Mouse (Mus musculus) spleen, postnatal 4 days (tissue): ENCODE results near the gene Cdkn2aip.
A peak's percentile ranks its signal among the peaks of the same experiment; 100 is the strongest.

Experiments used
- DNase-seq, 2 experiments: peaks; one replicate each; pipeline ENCODE4 v3.0.0; 2022; ENCODE audit warnings: low spot score in 2 of 2

Gene Cdkn2aip

DNA sequence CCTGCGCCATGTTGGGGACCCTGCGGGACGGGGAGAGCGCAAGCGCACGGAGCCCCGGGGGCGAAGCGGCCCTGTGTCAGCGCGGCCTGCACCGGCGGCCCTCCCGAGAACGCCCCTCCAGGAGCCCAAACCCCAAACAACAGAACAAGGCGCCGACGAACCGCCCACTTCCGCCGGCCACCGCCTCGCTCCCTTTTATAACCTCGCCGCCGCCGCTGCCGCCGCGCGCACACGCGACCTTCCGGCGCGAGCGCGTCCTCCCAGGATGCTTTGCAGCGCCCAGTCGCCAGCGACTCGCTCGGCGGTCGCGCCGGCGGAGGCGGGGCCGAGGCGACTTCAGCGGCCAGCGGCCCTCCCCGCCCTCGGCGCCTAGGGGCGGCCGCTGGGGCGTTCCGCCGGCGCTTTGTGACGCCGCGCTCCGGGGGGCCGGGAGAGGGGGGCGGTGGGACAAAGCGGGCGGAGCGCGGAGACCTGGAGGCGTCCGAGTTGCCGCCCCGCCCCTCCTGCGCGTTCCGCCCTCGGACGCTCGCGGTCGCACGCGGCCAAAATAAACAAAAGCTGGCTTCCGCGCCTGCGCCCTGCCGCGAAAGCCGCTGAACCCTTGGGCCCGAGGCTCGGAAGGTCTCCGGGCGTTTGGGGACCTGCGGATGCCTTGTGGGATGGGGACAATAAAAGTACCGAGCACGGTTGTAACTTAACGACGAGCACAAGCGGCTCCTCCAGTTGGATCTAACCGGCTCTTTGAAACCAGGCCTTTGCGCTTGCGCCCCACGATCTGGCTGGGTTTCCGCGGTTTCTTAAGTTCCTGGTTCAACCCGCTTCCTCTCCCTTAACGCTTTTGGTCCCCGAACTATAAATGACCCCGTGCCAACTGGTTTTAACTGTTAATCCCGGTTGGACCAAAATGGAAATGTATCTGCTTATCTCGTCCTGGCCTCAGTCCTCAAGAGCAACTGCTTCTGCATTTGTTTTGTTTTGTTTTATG is at the start of gene Cdkn2aip:
Cdkn2aip (minus strand) TSS at position 172 of the 985 bp plus-strand sequence.
- peak; percentile 93 to 96 for DNase-seq

DNA sequence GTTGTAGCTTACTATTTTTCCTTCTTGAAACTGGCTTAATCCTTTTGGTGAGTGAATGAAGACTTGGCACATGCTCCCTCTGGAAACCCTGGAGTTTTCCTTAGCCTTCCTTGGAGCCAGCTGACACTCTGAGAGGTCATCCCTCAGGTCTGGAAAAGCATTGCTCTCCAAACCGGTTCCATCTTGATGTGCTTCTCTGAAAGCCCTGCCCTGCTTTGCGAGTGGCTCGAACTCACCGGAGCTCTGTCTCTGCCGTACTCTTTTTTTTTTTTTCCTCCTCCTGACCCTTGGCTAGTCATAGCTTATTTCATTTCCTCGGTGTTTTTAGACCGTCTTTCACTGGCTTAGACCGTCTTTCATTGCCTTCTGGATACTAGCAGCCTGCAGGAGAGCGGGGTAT is 49.5 kb upstream of the Cdkn2aip start:
- no peak for DNase-seq

DNA sequence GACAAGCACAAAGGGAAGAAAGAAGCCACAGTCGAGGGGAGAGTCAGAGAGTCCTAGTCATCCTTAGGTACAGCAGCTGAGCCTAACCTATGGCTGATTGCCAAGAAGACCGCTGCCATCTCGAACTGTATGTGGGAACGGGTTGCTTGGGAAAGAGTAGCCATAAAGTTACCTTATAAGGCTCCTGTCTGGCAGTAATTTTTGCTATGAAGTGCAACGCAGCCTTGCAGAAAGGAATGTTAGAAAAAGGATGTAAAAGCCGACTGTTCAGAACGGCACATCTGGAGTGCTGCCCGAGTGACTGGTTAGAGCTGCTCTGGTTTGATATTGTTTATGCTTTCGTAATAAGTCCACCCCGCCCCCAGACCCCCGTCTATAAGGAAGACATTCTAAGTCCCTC is 47.0 kb upstream of the Cdkn2aip start:
- DNase-seq = no peak

DNA sequence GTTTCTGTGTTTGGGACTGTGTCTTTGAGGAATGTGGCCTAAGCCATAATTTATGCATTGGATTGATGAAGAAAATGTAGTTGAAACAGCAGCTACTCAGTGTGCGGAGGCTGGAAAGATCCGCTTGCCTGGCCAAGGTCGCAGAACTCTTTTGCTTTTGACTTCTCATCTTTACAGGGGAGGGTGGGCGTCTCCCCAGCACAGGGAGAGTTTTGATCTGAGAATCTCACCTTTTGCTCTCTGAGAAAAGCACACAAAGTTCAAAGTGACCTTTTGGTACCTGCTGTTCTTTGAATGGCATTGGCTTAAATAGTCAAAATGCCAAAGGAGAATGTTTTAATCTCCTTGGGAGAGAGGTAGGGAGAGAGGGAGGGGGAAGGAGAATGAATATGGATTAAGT is 46.5 kb upstream of the Cdkn2aip start:
- no peak for DNase-seq

DNA sequence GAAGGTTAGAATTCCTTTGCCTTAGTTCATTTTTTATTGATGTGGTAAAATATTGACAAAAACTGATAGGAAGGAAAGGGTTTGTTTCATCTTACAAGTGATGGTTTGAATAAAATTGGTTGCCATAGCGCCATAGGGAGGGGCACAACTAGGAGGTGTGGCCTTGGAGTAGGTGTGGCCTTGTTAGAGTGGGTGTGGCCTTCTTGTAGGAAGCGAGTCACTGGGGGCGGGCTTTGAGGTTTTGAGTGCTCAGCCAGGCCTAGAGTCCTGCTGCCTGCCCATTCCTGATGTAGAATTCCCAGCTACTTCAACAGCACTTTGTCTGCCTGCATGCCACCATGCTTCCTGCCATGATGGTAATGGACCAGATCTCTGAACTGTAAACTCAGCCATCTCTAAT is 39.4 kb upstream of the Cdkn2aip start:
- DNase-seq = no peak

DNA sequence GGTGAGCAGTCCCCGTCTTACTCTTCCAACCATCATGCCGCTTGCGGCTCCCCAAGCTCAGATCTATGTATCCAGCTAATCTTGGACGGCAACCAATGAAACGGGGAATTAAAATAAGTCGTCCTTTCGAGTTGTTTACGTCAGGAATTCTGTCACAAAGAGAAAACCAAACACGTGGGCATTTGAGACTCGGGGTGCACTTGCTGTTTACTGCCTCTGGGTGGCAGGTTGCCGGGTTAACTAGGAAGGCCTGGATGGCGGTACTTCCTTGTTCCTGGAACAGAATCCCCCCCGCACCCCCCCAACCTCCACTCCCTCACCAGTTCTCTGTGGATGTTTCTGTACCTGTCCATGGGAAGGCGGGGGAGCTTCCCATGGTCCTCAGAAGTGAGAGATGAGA is 36.4 kb upstream of the Cdkn2aip start:
- no peak for DNase-seq

DNA sequence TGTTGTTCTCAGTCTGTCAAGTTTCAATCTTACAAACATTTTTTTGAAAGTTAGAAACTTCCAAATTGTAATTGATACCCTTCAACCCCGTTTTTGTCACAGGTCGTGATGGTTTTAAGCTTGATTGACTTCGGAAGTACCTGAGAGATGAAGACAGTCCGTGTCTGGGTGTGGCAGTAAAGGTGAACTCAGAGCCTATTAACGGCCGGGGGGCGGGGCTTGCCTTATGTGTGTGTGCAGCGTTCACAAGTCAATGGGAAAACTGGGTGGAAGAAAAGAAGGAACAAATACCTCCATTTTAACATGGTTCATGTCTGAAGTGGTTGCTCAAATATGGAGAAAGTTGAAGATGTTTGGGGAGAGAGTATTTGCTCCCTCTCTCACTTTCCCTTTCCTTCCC is 35.8 kb upstream of the Cdkn2aip start:
- no peak for DNase-seq

DNA sequence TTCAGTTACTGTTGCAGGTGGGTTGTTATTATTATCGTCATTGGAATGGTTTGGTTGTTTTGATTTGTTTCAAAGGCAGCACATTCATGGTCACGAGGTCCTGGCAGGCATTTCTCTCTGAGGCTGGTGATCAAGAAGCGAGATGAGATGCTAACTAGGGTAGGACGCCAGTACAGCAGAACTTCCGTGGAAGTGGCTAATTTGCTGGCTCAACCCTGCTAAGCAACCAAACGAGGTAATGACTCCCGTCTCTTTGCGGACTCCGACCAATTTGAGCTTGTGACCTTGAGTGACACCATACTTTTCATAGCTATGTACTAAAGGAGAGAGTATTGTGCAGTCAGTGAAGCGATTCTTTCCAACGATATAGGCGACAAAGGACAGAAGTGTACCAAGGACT is 32.6 kb upstream of the Cdkn2aip start:
- no peak for DNase-seq

DNA sequence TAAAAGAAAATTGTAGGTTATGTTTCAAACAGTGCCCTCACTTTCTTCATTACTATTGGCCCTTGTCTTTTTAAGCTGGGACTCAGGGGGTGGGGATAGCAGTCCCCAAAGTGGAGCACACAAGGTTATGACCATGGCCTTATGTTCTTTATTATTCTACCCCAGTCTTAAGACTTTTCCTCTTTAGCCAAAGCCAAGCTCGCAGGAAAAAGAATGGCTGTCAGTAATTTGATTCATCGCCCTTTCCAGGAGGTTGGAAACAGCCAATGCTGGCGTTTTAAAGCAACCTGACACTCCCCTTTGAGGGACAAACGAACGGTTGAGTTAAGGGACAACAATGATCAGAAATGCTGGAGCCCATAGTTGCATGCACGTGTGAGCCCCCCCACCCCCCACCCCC is 32.1 kb upstream of the Cdkn2aip start:
- no peak for DNase-seq

DNA sequence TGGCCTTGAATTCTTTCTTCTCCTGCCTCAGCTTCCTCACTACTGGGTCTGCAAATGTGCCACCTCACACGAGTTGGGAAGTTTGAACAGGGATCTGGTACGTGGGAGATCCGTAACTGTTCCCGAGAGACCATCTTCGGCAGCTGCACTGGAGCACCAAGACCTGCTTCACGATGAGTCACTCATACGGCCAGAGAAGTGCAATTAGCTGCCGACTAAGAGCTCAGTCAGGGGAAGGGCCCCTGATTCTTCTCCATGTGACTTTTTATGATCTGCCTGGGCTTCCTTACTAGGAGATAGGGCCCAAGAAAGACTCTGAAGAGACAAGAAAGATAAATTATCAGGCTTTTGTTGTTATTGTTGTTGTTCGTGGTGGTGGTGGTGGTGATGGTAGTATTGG is 31.1 kb upstream of the Cdkn2aip start:
- DNase-seq = no peak

DNA sequence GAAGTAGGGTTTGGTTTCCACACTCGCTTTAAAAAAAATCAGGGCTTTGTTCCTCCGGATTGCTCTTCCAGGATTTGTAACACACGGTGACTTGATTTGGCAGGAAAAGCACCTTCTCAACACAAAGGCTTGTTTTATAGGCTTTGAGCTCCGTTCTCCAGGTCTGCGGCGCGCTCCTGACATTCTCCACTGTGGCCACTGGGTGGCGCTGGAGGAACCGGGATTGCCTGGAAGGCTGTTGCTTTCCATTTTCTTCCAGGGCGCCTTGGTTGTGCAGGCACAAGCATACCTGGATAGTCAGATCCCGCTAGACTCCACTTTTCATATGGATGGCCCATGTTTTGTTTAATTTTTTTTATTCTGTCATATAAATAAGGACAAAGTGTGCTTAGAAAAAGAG is 29.7 kb upstream of the Cdkn2aip start:
- DNase-seq = peak; percentile 46 to 82

DNA sequence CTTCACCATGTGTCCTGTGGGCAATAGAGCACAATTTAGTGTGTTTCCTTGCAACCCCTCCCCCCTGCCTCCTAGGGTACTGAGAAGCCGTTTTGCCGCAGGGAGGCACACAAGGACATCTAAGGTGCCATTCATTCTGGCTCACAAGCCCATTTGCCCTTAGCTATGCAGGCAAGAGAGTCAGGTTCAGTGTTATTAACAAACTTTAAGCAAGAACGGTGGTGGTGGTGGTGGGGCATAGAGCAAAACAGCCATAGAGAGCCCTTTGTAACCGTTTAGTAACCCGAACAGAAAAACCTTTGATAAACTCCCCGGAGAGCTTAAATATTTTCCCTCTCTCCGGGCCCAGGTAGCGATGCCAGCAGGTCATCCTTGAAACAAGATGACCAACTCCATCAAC is 29.3 kb upstream of the Cdkn2aip start:
- no peak for DNase-seq

DNA sequence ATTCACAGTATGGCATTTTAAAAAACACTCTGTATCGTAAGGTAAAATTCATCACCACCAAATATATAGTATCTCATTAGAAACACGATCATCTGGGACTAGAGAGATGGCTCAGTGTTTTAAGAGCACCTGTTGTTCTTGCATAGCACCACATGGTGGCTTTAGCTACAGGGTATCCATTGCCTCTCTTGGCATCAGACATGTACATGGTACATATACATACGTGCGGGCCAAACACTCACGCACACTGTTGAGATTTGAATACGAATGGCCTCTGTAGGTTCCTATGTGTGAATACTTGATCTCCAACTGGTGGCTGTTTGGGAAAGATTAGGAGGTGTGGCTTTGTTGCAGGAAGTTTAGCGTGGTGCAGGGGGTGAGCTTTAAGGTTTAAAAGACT is 28.6 kb upstream of the Cdkn2aip start:
- DNase-seq = no peak

DNA sequence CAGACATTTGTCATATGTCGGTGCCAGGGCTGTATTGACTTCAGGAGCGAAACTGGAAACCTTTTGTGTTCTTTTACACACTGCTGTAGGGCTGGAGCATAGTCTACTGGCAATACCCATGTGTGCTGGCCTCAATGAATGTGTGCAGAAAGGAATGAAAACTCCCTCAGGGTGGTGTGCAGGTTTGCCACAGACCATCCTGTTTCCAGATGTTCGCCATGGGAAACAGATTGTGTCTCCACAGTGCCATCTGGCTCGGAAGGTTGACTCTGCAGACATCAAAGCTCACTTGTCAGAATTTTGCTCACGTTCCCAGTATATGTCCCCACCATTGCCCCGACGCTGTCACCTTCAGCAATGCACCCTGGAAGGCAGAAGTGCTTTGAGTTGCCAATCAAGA is 23.4 kb upstream of the Cdkn2aip start:
- no peak for DNase-seq

DNA sequence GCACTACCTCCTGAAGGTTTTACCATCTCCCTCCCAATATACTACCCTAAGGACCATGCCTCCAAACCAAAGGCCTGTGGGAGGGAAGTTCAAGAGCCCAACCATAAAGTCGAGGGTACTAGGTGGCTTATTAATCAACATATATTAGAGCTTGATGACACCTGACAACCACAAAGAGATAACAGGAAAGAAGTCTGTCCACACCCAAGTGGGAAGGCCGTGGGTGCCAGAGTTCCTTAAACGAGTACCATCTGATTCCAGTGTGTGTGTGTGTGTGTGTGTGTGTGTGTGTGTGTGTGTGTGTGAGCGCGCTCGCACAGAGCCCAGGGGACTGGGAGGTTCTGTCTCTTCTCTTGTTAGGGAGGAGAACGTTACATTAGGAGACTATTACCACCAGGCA is 15.6 kb upstream of the Cdkn2aip start:
- DNase-seq = no peak

DNA sequence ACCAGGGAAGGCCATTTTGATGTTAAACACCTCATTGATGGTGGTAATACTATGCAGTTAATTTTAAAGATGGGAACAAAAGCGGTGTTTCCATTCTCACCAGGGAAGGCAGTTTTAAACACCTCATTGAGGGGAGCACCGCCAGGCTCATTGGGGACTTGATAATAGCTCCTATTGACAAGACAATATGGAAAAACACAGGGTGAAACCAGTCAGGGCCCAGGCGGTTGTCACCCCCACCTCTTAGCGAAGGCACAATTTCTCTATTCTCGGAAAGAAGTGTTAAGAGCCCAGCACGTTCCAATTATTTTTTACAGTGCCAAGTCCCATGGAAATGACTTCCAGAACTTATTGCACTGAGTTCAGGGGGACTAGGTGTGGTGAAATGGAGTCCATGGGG is 13.2 kb upstream of the Cdkn2aip start:
- DNase-seq = no peak

DNA sequence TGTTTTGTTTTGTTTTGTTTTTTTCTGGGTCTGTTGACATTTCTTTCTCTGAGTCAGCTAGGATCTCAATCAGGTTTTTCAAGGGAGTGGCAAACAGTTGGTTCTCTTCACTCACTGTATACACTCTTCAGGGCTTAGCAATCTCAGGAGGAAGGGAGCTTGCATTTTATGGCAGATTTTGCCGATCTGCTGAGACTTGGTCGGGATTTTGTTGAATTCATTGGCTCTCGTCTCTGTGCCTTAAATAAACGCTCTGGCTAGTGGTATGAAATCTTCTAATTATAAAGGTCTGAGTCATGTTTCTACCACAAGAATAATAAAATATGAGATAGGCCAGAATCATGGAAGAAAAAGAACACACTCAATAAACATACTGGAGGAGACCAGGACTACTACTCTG is 7.9 kb upstream of the Cdkn2aip start:
- no peak for DNase-seq

DNA sequence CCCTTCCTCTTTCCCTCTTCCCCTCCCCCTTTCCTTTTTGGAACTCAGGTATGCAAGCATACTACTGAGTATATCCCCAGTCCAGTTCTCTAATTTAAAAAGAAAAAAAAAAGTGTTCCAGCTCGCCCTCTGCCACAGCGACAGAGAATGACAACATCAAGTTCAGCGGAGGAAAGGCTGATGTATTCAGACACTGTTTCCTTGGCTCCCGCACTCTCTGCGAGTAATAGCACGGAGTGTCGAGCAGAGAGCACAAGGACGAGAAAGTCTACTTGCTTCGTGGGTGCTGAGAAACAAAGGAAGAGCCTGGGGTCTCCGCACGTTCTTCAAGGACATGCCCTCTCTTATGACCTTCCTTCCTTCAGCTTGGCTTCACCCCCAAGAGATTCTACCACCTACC is 4.9 kb upstream of the Cdkn2aip start:
- no peak for DNase-seq

DNA sequence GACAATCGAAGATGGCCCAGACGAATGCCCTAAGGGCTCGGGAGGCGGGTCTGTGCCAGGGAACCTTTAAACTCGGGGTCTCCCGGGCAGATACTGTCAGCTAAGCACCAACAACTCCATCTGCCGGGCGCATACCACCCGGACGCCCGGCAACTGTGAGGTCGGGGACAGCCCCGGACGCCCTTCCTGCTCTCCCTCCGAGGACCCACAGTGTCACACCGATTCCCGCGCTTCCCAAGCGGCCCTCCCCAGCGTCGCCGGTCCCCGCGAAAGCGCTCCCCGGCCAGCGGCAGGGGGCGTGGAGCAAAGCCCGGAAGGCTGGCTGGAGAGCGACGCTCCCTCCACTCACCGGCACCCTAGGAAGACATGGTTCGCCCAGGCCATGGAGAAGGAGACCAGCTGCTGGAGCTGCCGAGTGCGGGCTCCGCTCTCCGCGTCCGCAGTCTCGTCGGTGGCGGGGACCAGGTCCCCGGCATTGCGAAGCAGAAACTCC is 515 bp downstream of the Cdkn2aip start:
- peak; percentile 62 to 84 for DNase-seq

DNA sequence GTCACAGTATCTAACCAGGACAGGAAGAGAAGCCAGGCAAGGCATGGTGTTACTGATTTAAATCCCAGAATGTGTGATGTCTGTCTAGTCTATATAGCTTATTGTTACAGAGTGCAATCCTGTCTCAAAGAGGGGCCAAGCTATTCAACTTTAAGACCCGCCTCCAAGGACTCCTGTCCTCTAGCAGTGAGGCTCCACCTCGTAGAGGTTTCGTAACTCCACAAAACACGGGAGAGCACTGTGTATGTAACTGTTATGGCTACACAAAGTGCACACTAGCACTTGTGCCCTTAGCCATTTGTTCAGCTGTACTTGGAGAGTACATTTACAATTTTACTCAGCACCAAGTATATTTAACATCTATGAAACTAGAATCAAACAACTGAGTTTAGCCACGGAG is 5.6 kb downstream of the Cdkn2aip start:
- DNase-seq = no peak

DNA sequence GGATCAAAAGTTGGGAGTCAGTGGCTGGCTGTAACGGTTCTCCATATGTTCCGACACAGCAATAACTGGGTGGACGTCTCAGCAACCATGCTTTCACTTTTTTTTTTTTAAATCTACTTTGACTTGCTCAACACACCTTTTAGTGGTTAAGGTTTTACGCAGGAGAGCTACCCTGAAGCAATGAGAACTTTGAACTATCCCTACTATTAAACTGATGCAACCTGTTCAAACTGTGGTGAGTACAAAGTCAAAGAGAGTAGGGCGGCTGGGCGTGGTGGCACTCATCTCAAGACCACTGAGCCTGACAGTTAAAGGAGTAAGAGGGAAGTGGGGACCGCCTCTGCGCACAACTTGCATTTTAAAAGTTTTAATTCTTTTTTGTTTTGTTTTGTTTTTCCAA is 7.0 kb downstream of the Cdkn2aip start:
- no peak for DNase-seq

DNA sequence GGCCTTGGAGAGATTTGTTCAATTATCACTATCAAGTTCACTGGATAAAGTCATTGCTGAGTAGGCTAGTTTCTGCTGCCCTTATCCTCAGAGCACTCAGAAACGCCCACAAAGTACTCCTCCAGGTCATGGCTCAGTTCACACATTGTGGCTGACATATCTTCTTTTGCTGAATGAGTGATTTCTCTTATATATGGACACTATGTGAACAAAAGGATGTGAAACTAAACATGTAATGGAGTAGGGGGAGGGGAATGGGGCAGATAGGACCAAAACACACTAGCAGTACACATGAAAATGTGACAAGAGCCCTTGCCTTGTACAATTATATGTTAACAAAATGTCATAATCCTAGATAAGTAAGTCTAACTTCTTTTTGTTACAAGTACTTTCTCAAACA is 11.4 kb downstream of the Cdkn2aip start:
- no peak for DNase-seq

DNA sequence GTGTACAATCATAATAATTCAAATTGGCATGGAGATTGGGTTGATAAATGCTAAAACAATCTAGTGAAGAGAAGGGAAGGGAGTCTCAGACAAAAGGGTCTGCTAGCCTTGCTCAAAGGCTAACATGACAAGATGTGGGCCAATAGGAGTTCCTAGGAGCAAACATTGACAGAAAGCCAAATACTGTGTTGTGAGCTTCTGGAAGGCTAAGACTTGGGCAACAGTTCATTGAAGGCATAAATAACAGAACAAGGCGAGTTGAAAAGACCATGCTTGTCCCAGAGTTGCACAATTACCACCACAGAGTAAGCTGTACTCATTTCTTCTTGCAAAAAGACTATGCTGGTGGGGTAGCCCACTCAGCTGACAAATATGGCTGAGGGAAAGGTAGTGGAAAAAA is 16.0 kb downstream of the Cdkn2aip start:
- DNase-seq = no peak
